Mouse (Mus musculus) spleen, adult 12 weeks (tissue): ENCODE results near the gene Gm5624.
"Not testable (repeated sequence)": the region's sequence is repeated elsewhere in the genome, so short reads cannot be mapped to it uniquely, and the experiment has no call there.

Source experiments
- DNase-seq: peaks from one replicate; pipeline ENCODE4 v3.0.0; 2022; ENCODE audit warnings: low spot score

Gene Gm5624

GRCm38 (mm10) chr14:44627737-44628136 is at the start of gene Gm5624:
TSS of gene Gm5624 (minus strand) at chr14:44627938.
- not testable (repeated sequence) for DNase-seq

- DNase-seq = not testable (repeated sequence)
Measured at GRCm38 (mm10) chr14:44591765-44592164, 36.0 kb downstream of the Gm5624 start.

DNA sequence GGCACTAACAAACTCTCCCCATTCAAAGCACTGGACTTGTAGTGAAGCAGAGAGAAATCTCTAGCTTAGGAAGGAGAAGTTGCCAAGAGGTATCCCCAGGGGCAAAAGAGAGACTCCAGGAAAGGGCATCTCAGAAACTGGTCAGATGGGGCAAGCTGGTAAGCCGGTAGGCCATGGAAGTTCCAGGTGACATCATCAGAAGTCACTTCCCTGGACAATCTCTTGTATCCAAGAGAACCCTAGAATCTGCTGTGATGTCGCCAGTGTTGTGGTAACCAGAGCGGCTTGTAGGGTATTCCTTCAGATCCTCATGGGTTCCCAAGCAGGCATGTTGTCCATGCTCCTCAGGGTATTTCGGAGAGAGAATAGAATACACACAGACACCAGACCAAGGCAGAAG is 44.9 kb downstream of the Gm5624 start, which contains the start of gene Gm8247:
Gm8247 (plus strand) TSS at position 301 of the 400 bp plus-strand sequence.
- not testable (repeated sequence) for DNase-seq

DNA sequence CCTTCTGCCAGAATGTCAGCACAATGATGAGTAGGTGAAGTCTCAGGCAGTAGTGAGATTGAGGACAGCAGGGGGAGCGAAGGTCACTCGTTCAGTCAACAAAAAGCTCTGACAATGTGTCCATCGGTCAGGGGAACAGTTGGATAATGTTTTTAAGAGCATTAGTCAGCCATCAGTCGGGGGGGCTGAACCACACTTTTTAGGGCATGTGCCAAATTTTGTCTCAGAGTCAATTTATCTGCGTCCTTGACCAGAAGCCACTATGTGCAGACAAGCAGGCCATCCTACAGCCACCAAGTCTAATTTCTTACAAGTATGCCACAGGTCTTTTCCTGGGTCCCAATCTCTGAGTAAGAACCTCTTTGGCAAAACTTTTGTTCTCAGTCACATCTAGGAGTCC is 79.8 kb downstream of the Gm5624 start:
- DNase-seq = not testable (repeated sequence)

DNA sequence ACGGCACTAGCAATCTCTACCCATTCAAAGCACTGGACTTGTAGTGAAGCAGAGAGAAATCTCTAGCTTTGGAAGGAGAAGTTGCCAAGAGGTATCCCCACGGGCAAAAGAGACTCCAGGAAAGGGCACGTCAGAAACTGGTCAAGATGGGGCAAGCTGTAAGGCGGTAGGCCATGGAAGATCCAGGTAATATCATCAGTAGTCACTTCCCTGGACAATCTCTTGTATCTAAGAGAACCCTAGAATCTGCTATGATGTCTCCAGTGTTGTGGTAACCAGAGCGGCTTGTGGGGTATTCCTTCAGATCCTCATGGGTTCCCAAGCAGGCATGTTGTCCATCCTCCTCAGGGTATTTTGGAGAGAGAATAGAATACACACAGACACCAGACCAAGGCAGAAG is 109.8 kb downstream of the Gm5624 start, which contains the start of gene Gm17093:
Gm17093 (plus strand) TSS at position 301 of the 400 bp plus-strand sequence.
- not testable (repeated sequence) for DNase-seq
